Mouse (Mus musculus) neutrophil, adult 59 days (primary cell): Measurements from ENCODE around the gene Olfr901. TPM values are rescaled to one million over a fixed set of nuclear protein-coding genes. Genes with fewer than 3 reads are reported as not detected.

Source experiments
- total RNA-seq, 2 experiments: library from RNA; stranded (reverse); gene quantifications; 1 replicate in 1 of 2; 2 replicates in 1 of 2; pipeline ENCODE4 v1.2.4; 2023

The Olfr901 gene
- total RNA-seq, result not detected

DNA sequence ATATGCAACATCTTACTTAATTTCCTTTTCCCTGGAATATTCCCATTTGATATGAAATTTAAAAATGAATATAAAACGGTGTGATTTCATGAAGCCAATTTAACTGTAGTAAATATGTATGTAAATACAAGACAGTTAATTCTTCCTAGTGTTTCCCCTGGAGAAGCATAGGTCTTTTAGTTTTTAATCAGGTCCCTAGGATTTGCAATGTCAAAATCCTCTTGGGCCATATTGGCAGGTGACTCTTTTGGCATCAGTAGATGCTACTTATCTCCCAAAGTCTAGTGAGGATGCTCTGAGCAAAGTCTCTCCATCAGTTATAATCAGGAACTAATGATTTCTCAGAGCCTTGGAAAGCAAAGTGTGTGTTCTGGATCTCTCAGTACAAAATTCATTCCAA, at the start of gene Olfr901:
Olfr901 (plus strand) TSS at position 301 of the 400 bp plus-strand sequence.

DNA sequence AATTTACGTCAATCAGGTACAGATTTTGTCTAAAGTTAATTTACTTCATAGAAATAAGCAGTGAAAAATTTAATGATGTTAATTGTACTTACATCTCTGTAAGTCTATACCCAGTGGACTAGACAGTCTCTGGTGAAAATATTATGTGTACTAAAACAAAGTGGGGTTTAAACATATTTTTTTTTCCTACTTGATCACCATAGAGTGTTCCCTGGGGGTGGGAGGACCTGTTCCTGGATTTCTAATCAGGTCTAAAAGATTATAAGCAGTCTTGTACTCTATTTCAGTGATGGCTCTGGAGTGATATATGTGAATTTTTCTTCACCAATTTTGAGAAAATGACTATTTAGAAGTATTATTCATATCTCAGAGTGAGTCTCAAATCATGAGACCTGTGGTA, 27.9 kb upstream of the Olfr901 start, which contains the start of gene Olfr147:
Olfr147 (plus strand) TSS at position 301 of the 400 bp plus-strand sequence.

DNA sequence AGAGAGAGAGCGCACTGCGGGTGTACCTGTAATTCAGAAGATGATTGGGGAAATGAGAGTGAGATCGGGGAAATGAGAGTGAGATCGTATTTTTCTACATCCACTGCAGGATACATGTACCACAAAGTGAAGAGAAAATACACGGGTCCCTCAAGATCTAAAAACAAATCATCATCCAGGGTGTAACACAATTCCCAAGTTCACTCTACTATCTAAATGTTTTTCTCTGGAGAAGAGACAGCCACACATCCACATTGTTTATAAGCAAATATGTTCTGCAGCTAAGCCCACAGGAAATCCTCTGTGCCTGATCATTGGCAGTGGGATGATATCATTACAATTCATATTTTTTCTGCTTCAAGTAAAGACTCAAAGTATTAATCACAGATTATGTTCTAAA, 18.1 kb downstream of the Olfr901 start, which contains the start of gene Olfr902:
Olfr902 (plus strand) TSS at position 301 of the 400 bp plus-strand sequence.

DNA sequence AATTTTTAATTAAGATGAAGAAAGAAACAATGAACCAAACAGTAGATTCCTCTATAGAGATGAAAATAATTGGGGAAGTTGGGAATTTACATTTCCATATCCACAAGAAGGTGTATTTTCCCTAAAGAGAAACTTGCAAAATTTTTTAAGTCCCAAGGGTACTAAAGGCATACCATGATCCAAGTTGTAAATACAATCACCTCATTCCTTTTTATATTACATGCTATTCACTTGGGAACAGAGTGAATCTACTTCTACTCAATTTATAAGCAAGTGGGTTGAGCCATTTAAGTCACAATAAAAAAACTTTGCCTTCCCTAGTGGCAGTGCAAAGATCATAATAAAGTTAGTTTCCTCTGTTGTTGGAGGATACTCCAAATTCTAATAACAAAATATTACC, 33.6 kb downstream of the Olfr901 start, which contains the start of gene Olfr904:
Olfr904 (plus strand) TSS at position 301 of the 400 bp plus-strand sequence.

GRCm38 (mm10) chr9:38470807-38471206, 41.6 kb downstream of the Olfr901 start, which contains the start of gene Olfr905:
Gene Olfr905 (plus strand): TSS chr9:38471107.

Other genes starting within 250 kb of the Olfr901 start
- not detected for gene Olfr891, start 248.6 kb upstream of the Olfr901 start, total RNA-seq
- gene Olfr893, start 221.1 kb upstream of the Olfr901 start, total RNA-seq, result not detected
- gene Olfr894, start 211.4 kb upstream of the Olfr901 start, total RNA-seq, result not detected
- gene Olfr143, start 176.7 kb upstream of the Olfr901 start, total RNA-seq, result not detected
- gene Olfr895, start 161.6 kb upstream of the Olfr901 start, total RNA-seq, result not detected
- gene Olfr896-ps1, start 138.3 kb upstream of the Olfr901 start, total RNA-seq, result not detected
- gene Olfr25, start 100.4 kb upstream of the Olfr901 start, total RNA-seq, result not detected
- gene Olfr898, start 81.0 kb upstream of the Olfr901 start, total RNA-seq, result not detected
- gene Olfr250, start 62.6 kb upstream of the Olfr901 start, total RNA-seq, result not detected
- not detected for gene Olfr251, start 52.4 kb upstream of the Olfr901 start, total RNA-seq
- not detected for gene Olfr147, start 27.8 kb upstream of the Olfr901 start, total RNA-seq
- not detected for gene Olfr902, start 18.2 kb downstream of the Olfr901 start, total RNA-seq
- gene Olfr904, start 33.7 kb downstream of the Olfr901 start, total RNA-seq, result not detected
- gene Olfr905, start 41.7 kb downstream of the Olfr901 start, total RNA-seq, result under 1 TPM in 1 of 2 experiments, not detected in 1; 0.09 TPM
- not detected for gene Olfr906, start 57.6 kb downstream of the Olfr901 start, total RNA-seq
- not detected for gene Olfr907, start 66.3 kb downstream of the Olfr901 start, total RNA-seq
- gene Olfr911-ps1, start 92.1 kb downstream of the Olfr901 start, total RNA-seq, result not detected
- gene Olfr910, start 108.4 kb downstream of the Olfr901 start, total RNA-seq, result not detected
- gene Olfr912, start 150.7 kb downstream of the Olfr901 start, total RNA-seq, result not detected
- gene Olfr913, start 163.3 kb downstream of the Olfr901 start, total RNA-seq, result not detected
- gene Olfr914, start 175.6 kb downstream of the Olfr901 start, total RNA-seq, result not detected
- gene Olfr916, start 230.4 kb downstream of the Olfr901 start, total RNA-seq, result not detected
- not detected for gene Olfr917, start 236.4 kb downstream of the Olfr901 start, total RNA-seq
- not detected for gene Olfr918, start 245.1 kb downstream of the Olfr901 start, total RNA-seq